In genomic region chr1:36691271-36692155, GRCm38 (mm10) we compare ENCODE assay signal across 7 mouse cellular contexts. TPM values are rescaled to one million over a fixed set of nuclear protein-coding genes. Genes with fewer than 3 reads are reported as not detected.
DNase-seq lines count a peak whose midpoint lies in the region; ATAC-seq lines count a peak whose summit lies in the region.

Cox5b (plus strand) TSS chr1:36691449.

- WGBS in intestine, embryonic 16.5 days = under 1% methylated on average over 68 of the region's 68 CpGs
- WGBS in midbrain, embryonic 11.5 days = 1% methylated on average over 62 of the region's 68 CpGs

- H3K36me3 ChIP-seq in intestine, embryonic 16.5 days (ENCODE audit: control insufficient read depth, insufficient read depth, low read length) = peaks cover 5% of the 10 kb centered on the region
- peaks cover 8% of the 10 kb centered on the region; the same call in 1 of the 2 replicates for H3K36me3 ChIP-seq in midbrain, embryonic 11.5 days (ENCODE audit: control insufficient read depth, insufficient read depth, low read length)

- no peaks in the 10 kb centered on the region for H3K27me3 ChIP-seq in intestine, embryonic 16.5 days (replicated peaks; ENCODE audit: control insufficient read depth, insufficient read depth, low read length)
- H3K27me3 ChIP-seq in midbrain, embryonic 11.5 days (ENCODE audit: control insufficient read depth, insufficient read depth, low read length) = no peaks in the 10 kb centered on the region

- ATAC-seq in intestine, embryonic 16.5 days = peak; percentile 97
- peak; percentile 96 for ATAC-seq in midbrain, embryonic 11.5 days (ENCODE audit: low FRiP score)

- H3K4me3 ChIP-seq in intestine, embryonic 16.5 days (ENCODE audit: low read length) = peak within 1 kb of the TSS; percentile 82
- H3K4me3 ChIP-seq in midbrain, embryonic 11.5 days (ENCODE audit: low read depth, low read length) = peak within 1 kb of the TSS; percentile 89

- peak within 1 kb of the TSS; percentile 20 for H3K27ac ChIP-seq in intestine, embryonic 16.5 days (ENCODE audit: low read length)
- no peak within 1 kb of the TSS for H3K27ac ChIP-seq in midbrain, embryonic 11.5 days (ENCODE audit: low read depth, low read length)

- no peaks in the 10 kb centered on the region for H3K9me3 ChIP-seq in intestine, embryonic 16.5 days (ENCODE audit: control insufficient read depth, low read length)
- no peaks in the 10 kb centered on the region for H3K9me3 ChIP-seq in midbrain, embryonic 11.5 days (ENCODE audit: control insufficient read depth, low read length)

- no peaks in the 10 kb centered on the region for H3K4me1 ChIP-seq in intestine, embryonic 16.5 days (ENCODE audit: control insufficient read depth, insufficient read depth, low read length)
- H3K4me1 ChIP-seq in midbrain, embryonic 11.5 days (ENCODE audit: control insufficient read depth, insufficient read depth, low read length) = peaks cover 6% of the 10 kb centered on the region; the same call in 1 of the 2 replicates

- DNase-seq in adrenal gland, adult 8-10 months = peak; percentile 97
- DNase-seq in embryo, embryonic 9.5 days (ENCODE audit: extremely low spot score) = peak; percentile 96
- peak; percentile 93 to 97 for DNase-seq in gastrocnemius, postnatal 4 days (ENCODE audit: low spot score in 2 of 2)
- peak; percentile 94 to 96 for DNase-seq in left cerebral cortex, postnatal 36 days (ENCODE audit: low spot score in 2 of 2)
- peak; percentile 99 for DNase-seq in midbrain, embryonic 11.5 days (ENCODE audit: low spot score, missing footprints)
- DNase-seq in skeletal muscle tissue, adult 2 months (ENCODE audit: low read depth, low spot score) = peak; percentile 99

- intact Hi-C loops in left cerebral cortex, postnatal 36 days (cut with DNase I) = no loop called here

- peak within 1 kb of the TSS; percentile 82 for H3K4me2 ChIP-seq in intestine, embryonic 16.5 days (ENCODE audit: low read depth, low read length)
- peak within 1 kb of the TSS; percentile 93 for H3K4me2 ChIP-seq in midbrain, embryonic 11.5 days

- H3K9ac ChIP-seq in intestine, embryonic 16.5 days (ENCODE audit: low read depth, low read length) = peak within 1 kb of the TSS; percentile 86
- peak within 1 kb of the TSS; percentile 85 for H3K9ac ChIP-seq in midbrain, embryonic 11.5 days (ENCODE audit: low read length)

RNA-seq across cellular contexts. Expression of gene Cox5b, which starts in this region (rescaled TPM):
- total RNA-seq in adrenal gland, adult 8-10 months (2022) = 100 to 1,000 TPM; 436 to 646 (median 493) TPM
- 100 to 1,000 TPM; 933 to 949 TPM for total RNA-seq in gastrocnemius, postnatal 4 days (2021)
- polyA plus RNA-seq in intestine, embryonic 16.5 days (2015; fragmentation: Nextera tagmentation; extraction: Ambion mirVana) = 940 and 946 TPM in 2 replicates
- total RNA-seq in left cerebral cortex, postnatal 36 days (2021) = 100 to 1,000 TPM; 579 to 668 TPM
- polyA plus RNA-seq in midbrain, embryonic 11.5 days (2014; fragmentation: Nextera tagmentation; extraction: Ambion mirVana) = 466 and 531 TPM in 2 replicates
